Mouse (Mus musculus): ENCODE measurements around the gene Akt1. TPM values are rescaled to one million over a fixed set of nuclear protein-coding genes. Genes with fewer than 3 reads are reported as not detected.

The Akt1 gene
- total RNA-seq, 2 experiments from 2014 or later = 50.9 to 59.3 TPM

DNA sequence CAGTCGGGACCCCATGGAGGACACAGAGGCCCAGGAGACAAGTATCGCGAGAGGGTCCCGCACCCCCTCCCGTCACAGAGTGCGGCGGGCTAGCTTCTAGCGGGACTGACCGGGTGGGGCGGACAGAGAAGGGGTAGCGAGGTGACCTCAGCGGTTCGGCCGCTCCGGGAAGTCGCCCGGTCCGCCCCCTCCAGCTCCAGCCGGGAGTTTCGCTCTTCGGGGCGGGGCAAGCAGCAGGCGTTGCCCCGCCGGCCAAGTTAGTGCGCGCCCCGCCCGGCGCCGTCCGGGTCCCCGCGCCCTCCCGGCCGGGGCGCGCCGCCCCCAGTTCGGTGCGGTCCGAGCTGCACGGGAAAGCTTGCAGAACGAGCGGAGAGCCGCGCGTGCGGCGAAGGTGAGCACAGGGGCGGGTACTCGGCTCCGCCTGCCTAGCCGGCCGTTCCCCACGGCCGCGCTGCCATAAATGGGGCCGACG, 3.9 kb upstream of the Akt1 start, which contains the start of gene Zbtb42:
Gene Zbtb42, plus strand, starts transcription at position 274 of the 472 bp plus-strand sequence.
- Histone ChIP-seq H3K4me3 (peak within 1 kb of the TSS; percentile 77), H3K27ac (peak within 1 kb of the TSS; percentile 83)
- TF ChIP-seq CTCF (IDR thresholded peaks at IDR 0.05) = no peak
- peak; percentile 83 for DNase-seq
- intact Hi-C loops (cut with DNase I) = no loop called here

DNA sequence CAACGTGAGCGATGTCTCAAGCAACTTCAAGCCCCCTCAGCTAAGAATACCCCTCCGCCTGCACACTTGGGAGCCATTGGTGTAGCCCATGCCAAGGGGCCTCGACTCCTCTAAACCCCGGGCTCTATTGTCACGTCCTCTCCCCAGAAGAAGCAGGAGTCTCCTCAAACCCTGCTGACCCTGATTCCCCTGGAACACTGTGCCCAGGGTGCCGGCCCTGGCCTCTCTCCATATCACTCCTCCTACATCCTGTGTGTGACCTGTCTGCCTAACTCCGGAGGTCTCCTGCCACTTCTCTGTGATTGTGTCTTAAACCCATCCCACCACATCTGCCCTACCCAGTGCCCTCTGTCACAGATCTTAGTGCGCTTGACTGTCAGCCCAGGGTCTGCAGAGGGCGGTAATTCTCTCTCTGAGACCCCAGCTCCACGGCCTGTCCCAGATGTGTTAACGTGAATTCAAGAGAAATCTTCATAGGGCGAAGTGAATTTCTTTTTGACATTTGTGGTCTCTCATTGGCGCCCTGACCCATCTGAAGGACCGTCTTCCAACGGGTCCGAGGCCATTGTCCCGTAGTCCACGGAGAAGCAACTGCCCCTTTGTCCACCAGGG, 3.4 kb upstream of the Akt1 start:
- H3K27ac ChIP-seq = peak overlapping the region; percentile 83
- TF ChIP-seq CTCF (IDR thresholded peaks at IDR 0.05) = 0 out of 2 replicates have a peak, but pooled peaks have one; percentile 3
- intact Hi-C loops (cut with DNase I) = no loop called here

DNA sequence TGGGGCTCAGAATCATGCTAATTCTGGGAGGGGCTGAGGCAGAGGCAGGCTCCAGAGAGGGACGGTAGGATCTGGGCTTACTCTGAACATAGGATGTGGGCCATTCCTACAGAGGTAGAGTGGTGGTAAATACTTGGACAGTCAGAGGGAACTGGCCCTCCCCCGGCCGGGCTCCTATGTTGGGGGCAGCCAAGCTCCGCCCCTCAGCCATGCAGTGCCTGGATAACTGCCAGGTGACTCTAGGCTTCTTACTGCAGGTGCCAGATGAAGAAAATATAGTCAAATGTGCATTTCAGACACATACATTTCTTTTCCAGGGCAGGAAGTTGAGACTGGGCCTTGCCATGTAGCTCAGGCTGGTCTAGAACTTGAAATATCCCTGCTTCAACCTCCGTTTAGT, 2.4 kb upstream of the Akt1 start:
- intact Hi-C loops (cut with DNase I) = no loop called here
- H3K27ac ChIP-seq = no peak overlapping the region
- no peak for DNase-seq
- H3K4me3 ChIP-seq = no peak overlapping the region
- no peak for TF ChIP-seq CTCF (IDR thresholded peaks at IDR 0.05)

More for the DNA sequence above, 3.4 kb upstream of the Akt1 start:
- peak overlapping the region; percentile 77 for H3K4me3 ChIP-seq
- no peak for DNase-seq

DNA sequence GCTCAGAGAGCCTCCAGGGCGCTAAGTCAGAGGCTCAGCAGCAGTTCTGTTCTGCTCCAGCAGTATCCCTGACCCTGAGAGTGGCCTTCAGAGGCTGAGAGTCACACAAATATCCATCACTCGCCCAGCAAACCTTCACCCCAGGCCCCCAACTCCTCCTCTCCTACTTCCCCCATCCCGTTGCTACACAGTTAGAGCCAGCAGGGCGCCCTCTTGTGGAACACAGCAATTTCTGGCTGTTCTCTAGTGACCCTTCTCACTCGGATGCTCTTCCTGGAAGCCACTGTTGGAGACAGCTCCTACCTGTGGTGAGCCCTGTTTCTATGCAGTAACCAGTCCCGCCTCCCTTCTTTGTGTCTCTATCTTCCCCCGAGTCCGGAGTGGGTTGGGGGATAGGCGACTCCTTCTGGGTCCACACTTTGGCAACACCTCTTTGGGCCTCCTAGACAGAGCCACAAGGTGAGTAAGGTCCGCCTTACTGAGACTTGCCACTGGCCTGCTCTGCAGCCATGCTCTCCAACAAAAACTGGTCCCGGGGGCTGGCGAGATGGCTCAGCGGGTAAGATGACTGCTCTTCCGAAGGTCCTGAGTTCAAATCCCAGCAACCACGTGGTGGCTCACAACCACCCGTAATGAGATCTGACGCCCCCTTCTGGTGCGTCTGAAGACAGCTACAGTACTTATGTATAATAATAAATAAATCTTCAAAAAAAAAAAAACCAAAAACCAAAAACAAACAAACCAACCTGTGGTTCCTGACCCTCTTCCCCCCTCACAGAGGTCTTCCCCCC, 756 bp upstream of the Akt1 start:
- Histone ChIP-seq H3K4me3 (peak overlapping the region; percentile 95), H3K27ac (peak overlapping the region; percentile 89)
- intact Hi-C loops (cut with DNase I) = loop anchor here (2.0 kb wide), 1 partner anchor 17 kb away; no protein-coding TSS in a partner anchor
- peak; percentile 84 for DNase-seq
- peak; percentile 70 for TF ChIP-seq CTCF (IDR thresholded peaks at IDR 0.05)

DNA sequence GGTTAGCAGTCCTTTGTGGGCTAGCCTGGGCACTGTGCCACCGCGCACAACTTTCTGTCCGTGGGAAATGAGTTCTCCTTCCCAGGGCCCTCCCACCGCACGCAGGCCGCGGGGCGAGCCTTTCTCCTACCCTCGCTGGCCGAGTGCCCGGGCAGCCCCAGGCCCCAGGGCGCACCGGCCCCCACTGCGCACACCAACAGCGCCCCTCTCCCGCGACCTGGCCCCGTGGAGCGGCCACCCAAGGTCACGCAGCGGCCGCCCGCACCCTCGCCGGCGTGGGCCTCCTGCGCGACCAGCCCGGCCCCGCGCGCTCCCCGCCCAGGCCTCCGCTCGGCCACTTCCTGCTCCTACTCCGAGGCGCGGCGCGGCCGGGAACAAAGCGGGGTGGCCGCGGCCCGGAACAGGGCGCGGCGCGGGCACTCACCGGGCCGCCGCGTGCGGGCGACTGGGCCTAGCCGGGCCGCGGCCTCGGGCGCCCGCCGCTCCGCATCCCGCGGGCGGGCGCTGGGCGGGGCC, 1.1 kb downstream of the Akt1 start:
- TF ChIP-seq CTCF (IDR thresholded peaks at IDR 0.05) = no peak
- peak overlapping the region; percentile 92 for H3K27ac ChIP-seq
- peak; percentile 70 for DNase-seq
- peak overlapping the region; percentile 95 for H3K4me3 ChIP-seq
- intact Hi-C loops (cut with DNase I) = loop anchor here (2.0 kb wide), 1 partner anchor 19 kb away; no protein-coding TSS in a partner anchor

DNA sequence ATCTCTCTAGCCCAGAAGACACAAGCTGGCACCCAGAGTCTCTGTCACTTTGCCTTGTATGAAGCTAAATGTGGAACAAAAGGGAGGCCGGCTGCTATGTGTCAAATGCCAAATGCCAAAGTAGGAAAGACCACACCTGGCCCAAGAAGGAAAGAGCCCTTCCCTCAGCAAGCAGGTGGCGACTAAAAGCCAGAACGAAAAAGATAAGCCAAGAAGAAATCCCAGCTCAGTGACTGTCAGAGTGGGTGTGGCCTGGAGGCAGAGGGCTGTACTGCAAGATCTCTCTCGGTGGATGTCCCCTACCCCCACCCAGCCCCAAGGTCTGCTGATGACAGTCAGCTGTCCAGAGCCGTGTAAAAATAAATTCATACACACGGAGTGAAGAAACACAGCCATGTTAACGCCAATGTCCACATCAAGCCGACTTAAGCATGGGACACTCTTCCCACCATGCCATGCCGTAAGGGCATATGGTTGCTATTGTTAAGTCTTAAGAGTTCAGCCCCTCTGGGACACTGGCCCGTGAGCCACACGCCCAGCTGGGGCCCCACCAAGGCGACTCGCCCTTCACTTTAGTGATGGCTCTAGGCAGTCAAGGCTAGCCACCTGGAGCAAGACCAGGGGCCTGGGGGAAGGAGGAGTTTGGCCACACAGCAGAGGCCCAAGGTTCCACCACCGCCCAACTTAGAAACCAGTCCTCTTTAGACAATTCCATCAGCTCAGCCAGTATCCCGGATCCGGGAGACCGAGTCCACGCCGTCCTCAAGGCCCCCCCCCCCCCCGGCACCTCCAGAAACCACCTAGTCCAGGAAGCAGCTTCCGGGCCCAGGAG, 1.7 kb downstream of the Akt1 start:
- intact Hi-C loops (cut with DNase I) = no loop called here
- peak; percentile 61 for DNase-seq
- Histone ChIP-seq H3K4me3 (peak overlapping the region; percentile 95), H3K27ac (peak overlapping the region; percentile 92)
- TF ChIP-seq CTCF (IDR thresholded peaks at IDR 0.05) = 0 out of 2 replicates have a peak, but pooled peaks have one; percentile 18

DNA sequence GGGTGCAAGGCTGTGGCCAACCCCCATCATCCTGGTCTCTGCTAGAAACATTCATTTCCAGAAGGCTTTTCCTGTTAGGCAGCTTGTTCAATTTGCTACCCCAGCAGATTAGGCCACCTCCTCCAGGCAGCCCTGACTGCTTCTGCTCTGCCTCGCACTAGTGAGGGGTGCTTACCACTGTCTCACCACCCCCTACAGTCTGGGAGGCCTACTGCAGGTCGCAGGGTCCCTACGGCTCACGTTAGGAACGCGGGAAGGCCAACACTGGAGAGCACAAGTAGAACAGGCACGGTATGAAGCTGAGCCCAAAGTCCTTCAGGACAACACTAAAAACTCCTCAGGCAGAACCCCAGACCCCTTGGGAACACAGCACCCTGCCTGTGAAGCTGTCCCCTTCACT, 2.8 kb downstream of the Akt1 start:
- DNase-seq = no peak
- intact Hi-C loops (cut with DNase I) = no loop called here
- Histone ChIP-seq H3K27ac (peak overlapping the region; percentile 9; the same call in 1 of the 2 replicates), H3K4me3 (peak overlapping the region; percentile 1; the same call in 1 of the 2 replicates)
- TF ChIP-seq CTCF (IDR thresholded peaks at IDR 0.05) = no peak

DNA sequence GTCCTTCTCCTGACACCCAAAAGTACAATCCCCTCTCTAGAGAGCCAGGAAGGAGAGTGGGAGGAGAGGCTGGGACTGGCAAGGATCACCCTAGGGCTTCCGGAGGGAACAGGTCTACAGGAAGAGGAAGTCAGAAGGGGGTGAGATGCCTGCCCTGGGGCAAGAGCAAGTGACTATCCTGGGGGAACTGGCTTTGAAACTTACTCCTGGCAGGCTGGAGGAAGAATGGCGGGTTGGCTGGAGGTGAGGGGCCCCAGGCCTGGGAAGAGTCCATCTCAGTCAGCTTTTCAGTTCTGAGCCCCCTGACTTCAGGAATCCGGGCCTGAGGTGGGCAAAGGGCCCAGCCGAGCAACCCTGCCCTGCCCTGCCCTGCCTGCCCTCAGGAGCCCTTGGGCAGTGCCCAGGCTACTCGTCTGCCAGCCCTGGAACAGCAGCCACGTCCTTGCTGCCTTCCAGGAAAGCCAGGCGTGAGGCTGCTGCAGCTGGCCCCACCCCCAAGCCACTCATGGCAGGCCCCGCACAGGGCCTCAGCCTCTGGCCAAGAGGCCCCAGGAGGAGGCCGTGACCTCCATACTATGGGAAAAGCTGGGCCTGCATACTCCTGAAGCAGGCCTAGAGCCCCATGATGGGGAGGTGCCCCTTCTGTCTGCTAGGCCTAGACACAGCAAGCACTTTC, 3.8 kb downstream of the Akt1 start:
- no peak for TF ChIP-seq CTCF (IDR thresholded peaks at IDR 0.05)
- Histone ChIP-seq H3K27ac (peak overlapping the region; percentile 68), H3K4me3 (peak overlapping the region; percentile 39)
- intact Hi-C loops (cut with DNase I) = no loop called here
- peak; percentile 92 for DNase-seq

DNA sequence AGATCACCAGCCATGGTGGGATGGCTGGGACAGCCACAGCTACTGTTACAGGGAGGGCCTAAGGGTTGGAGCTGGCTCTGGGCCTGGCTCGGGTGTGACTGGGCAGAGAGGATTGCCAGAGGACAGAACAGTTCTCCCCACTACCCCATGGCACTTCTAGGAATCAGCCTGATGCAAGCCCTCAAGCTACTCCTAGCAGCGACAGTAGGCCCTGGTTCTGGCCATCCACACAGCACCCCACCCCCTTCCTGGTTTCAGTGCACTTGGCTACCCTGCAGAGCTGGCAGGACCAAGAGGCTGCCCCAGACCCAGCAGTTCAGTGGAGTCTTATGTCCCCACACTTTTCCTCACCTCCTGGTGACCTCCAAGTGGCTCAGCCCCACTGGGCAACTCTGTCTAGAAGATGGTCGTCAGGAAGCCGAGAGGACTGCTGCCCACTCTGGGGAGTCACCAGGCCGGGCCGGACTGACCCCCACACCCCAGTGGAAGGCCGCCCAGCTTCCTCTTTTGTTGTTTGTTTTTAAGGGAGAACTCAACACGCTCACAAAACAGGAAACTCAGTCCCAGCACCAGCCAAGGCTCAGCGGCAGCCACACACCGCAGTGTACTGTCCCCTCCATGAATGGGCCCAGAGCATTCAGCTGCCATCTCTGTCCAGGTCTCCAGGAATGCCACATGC, 6.9 kb downstream of the Akt1 start:
- peak overlapping the region; percentile 24 for H3K4me3 ChIP-seq
- intact Hi-C loops (cut with DNase I) = no loop called here
- DNase-seq = peak; percentile 84
- peak overlapping the region; percentile 72 for H3K27ac ChIP-seq
- no peak for TF ChIP-seq CTCF (IDR thresholded peaks at IDR 0.05)

DNA sequence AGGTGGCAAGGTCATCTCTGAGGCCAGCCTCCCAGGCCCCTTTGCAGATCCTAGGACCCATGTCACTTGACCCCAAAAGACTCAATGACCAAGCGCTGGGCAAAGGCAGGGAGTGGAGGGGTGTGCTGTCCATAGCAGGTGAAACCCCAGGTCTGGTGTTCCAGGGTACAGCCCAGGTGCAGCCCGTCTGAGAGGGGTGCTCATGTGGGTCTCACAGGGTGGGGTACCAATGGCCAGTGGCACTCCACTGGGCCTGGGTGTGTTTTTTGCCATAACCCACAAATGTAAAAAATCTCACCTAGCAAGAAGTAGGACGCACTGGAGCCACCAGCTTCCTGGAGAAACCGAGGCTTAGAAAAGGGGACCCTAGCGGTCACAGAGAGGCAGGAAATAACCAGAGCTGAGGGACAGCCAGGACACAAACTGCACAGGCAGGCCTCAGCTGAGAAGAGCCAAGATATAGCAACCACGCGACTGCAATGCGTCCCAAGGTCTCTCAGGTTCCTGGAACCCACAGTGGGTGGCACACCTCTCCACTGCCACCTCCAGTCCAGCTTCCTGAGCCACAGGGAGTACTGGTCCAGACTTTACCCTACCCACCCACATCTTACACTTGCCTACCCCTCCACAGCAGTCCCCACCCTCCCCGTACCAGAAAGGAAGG, 8.7 kb downstream of the Akt1 start:
- H3K4me3 ChIP-seq = peak overlapping the region; percentile 37
- intact Hi-C loops (cut with DNase I) = no loop called here
- DNase-seq = no peak
- TF ChIP-seq CTCF (IDR thresholded peaks at IDR 0.05) = no peak
- H3K27ac ChIP-seq = peak overlapping the region; percentile 64; the same call in 1 of the 2 replicates
